Mouse (Mus musculus) retina, embryonic 14.5 days (tissue): ENCODE data around the gene Cacng1.

Source experiments
- DNase-seq: peaks from one replicate; pipeline ENCODE4 v3.0.0-alpha.2; 2015; ENCODE audit warnings: low spot score

Cacng1 gene

GRCm38 (mm10) chr11:107716332-107716938, at the start of gene Cacng1:
TSS of gene Cacng1 (minus strand) at chr11:107716522.
- DNase-seq, result no peak

- peak; percentile 73 for DNase-seq
Measured at GRCm38 (mm10) chr11:107762688-107763460, 46.6 kb upstream of the Cacng1 start.

DNA sequence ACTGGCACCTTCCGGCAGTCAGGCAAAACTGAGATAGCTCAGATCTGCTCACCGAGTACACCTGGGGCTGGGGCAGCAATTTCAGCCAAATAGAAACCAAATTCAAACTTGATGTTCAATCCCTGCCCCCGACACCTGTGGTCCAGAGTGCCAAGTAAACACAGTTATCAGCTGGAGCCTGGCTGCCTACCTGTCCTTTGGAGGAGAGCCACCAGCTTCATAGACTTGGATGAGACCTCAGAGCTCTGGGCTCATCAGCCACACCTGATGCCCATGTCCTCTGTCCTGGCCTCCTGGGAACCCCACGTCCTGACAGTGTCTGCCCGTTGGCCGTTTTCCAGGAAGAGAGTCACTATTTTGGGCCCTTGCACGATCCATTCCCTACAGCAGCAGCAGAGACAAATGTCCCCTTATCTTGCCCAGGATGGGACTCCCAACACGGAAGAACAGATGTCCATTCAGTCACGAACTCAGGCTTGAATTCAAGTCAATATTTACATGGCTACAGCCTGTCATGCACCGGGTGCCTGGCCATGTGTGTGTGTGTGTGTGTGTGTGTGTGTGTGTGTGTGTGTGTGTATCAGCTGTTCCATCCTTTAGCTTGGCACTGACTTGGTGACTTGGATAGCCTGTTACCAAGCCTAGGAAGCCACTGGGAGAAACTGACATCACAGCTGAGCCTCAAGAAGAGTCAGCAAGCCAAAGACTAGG, 45.6 kb upstream of the Cacng1 start:
- no peak for DNase-seq

DNA sequence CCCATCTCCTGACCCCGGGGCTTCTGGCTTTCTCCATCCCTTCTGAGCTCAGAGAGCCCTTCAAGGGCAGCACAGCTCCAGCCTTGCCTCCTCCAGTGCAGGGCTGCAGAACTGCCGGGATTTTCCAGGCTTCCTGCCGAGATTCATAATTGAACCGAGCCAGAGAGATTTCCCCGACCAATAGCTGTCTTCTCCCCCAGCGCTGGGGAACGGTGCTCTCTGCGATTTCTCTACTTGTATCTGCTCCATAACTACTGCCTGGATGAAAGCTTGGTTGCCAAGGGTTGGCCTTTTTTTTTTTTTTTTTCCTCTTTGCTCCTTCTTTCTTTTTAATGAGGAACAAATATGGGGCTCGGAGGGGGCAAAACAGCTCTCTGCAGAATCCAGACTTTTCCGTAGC, 43.7 kb upstream of the Cacng1 start:
- peak; percentile 47 for DNase-seq

- no peak for DNase-seq
Measured at GRCm38 (mm10) chr11:107759516-107759915, 43.2 kb upstream of the Cacng1 start.

GRCm38 (mm10) chr11:107749114-107749513, 32.8 kb upstream of the Cacng1 start:
- no peak for DNase-seq

- peak; percentile 29 for DNase-seq
Measured at GRCm38 (mm10) chr11:107748243-107749035, 32.1 kb upstream of the Cacng1 start.

DNA sequence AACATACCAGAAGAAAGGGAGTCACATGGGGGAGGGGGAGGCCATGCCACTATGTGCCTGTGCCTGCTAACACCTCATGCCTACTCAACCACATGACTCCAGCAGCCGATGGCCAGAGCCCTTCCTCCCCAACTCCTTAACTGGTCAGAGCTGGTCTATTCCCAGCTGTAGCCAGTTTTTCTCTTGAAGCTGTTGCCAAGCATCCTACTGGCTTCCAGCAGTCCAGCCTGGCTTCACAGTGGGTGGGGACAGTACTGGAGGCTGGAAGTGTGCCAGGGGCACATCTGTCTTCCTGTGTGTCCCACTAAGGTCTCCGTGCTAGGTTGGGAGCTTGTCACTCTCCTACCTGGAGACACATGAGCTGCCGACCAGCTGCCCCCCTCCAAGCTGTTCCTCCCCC, 26.8 kb upstream of the Cacng1 start:
- DNase-seq, result no peak

GRCm38 (mm10) chr11:107738418-107739099, 22.2 kb upstream of the Cacng1 start:
- DNase-seq, result no peak

GRCm38 (mm10) chr11:107737886-107738285, 21.6 kb upstream of the Cacng1 start:
- no peak for DNase-seq

- no peak for DNase-seq
Measured at GRCm38 (mm10) chr11:107734133-107734532, 17.8 kb upstream of the Cacng1 start.

GRCm38 (mm10) chr11:107731498-107731897, 15.2 kb upstream of the Cacng1 start:
- no peak for DNase-seq

- no peak for DNase-seq
Measured at GRCm38 (mm10) chr11:107730940-107731339, 14.6 kb upstream of the Cacng1 start.

- DNase-seq, result no peak
Measured at GRCm38 (mm10) chr11:107729141-107729540, 12.8 kb upstream of the Cacng1 start.

- no peak for DNase-seq
Measured at GRCm38 (mm10) chr11:107728073-107728863, 11.9 kb upstream of the Cacng1 start.

DNA sequence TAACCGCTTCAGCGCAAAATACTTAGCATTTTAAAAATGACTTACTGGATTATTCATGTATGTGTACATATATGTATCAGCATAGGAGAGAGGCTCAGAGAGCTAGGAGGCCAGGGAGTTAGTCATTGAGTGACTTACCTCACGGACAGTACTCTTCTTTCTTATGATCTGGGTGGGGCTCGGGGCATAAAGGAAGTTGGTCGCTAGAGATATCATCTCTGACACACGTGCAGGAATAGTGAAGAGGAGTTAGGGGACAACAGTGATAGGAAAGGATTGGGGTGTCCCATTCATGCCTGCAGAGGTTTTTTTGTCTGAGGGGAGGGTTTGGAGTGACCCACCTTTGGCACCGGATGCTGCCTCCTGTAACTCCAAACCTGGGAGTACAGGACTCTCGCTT, 8.3 kb upstream of the Cacng1 start:
- DNase-seq, result no peak

DNA sequence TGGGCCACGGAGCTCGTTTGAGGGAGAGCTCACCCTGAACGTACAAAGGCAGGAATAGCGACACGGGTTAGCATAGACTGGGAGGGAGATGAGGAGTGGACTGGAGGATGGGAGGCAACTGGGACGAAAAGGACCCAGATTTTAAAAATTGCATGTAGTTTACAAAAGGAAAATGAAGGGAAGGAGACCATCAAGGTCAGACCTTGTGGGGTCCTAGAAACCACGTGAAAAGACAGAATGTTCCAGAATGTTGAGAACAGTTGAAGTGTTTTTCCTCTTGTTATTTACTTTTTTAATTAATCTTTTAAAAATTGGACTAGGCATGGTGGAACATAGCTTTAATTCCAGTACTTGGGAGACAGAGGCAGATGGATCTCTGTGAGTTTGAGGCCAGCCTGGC, 4.7 kb upstream of the Cacng1 start:
- DNase-seq, result no peak

DNA sequence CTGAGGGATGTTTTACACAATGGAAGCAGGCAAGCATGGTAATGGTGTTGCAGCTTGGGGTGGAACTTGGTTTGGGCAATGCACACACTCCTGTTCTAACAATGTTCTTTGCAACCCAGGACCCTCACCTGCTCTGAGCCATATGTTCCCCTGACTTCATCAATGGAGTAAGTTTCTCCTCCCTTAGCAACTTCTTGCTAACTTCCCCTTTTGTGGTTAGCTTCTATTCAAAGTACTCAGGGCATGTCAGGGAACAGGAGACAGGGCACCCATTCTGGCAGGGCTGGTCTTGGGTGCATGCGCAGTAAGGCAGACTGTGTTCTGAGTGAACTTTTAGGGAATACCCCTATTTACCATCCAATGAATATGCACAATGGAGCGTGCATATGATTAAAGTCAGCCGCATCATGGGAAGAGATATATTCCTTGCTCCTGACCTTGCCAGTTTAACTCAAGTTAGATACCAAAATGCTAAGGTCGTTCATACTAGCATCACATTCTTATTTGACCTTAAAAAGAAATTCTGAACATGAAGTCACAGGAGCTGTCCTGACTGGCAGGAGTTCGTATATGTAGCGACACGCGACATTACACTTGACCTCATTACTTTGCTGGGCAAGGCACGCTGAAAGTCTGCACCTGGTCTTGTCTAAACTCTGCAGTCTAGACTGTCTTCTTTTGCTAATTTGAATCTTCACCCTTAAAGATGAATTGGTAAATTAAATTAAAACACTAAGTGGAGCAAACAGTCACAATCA, 4.1 kb upstream of the Cacng1 start:
- DNase-seq, result no peak

GRCm38 (mm10) chr11:107714368-107714767, 2.0 kb downstream of the Cacng1 start:
- DNase-seq, result no peak

- DNase-seq, result no peak
Measured at GRCm38 (mm10) chr11:107710379-107710778, 5.9 kb downstream of the Cacng1 start.
